Mouse (Mus musculus) inflammation-experienced regulatory T-cells, adult 6 months (primary cell): ENCODE data around the gene Agpat3. TPM values are rescaled to one million over a fixed set of nuclear protein-coding genes. Genes with fewer than 3 reads are reported as not detected.

Experiments
- ATAC-seq: one replicate; pipeline ENCODE4 v1.8.0; 2017
- polyA plus RNA-seq, 3 experiments: library from polyadenylated mRNA; unstranded; fragments of 100-300 nt; shearing (Covaris generic); gene quantifications; one replicate each; pipeline ENCODE4 v1.2.1; 2017

The Agpat3 gene
- polyA plus RNA-seq, 3 experiments from 2014 or later: 93.9 to 109 (median 101) TPM

DNA sequence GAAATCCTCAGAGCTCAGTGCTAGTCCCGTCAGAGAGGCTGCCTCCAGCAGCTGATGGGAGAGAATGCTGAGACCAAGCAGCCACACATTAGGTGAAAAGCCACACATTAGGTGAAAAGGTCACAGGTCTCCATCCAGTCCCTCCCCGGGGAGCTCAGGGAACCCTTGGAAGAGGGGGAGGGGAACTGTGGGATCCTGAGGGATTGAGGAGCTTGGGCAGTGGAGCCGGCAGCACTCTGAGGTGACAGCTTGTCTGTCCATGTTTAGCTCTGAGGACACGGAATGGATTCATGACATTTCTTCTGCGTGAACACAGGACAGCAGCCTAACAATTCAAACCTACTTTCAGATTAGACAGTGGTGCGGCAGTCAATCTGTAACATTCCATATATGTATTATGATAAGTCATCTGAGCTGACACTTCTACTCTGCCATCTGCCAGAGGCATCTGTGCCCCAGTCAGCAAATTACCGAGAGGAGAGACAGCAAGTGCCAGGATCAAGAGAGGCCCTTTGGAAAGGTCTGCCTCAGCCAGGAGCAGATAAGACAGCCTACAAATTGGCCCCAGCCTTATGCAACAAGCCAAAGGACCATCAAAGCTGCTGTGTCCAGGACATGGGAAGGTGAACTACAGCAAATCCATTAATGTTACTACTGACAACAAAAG is 28.9 kb downstream of the Agpat3 start:
- ATAC-seq: no peak

DNA sequence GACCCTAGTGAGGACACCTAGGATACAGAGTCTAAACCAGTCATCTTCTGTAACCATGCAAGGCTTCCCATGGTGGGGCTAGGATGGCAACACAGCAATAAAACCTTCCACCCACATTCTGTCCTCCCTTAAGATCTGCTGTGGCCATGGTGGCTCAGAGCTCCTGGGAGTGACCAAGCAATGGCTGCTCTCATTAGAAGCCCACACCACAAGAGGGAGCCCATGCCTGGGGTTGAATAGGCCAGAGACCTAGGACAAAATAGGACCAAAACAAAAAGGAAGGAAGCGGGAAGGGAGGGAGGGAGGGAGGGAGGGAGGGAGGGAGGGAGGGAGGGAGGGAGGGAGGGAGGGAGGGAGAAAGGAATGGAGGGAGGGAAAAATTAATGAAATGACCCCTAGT is 29.5 kb downstream of the Agpat3 start:
- ATAC-seq: no peak

DNA sequence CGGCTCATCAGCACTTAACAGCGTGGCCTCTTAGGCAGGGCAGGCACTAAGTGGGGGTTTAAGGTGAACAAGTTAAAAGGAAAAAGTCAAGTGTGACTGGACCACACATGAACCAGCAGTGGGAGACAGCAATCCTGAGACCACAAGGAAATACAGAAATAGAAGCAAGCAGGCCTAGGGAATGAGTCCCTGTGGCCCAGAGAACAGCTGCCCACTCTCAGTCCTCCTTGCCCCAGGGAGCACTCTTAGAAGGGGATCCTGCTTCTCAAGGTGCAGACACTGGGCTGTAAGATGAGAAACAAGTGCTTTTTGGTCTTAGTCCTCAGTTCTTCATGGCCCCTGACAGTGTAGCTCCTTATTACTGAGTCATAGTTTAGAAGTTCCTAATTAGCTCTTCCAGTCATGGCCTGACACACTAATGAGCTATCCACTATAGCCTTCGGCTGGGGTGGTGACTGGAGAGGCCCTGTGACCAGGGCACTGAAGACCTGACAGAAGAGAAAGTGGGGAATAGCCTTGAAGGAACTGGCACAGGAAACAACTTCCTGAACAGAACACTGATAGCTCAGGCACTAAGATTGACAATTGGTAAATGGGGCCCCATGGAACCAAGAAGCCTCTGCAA is 31.0 kb downstream of the Agpat3 start:
- no peak for ATAC-seq

- no peak for ATAC-seq
These were observed 31.8 kb downstream of the Agpat3 start for GRCm38 (mm10) chr10:78320526-78320925.

- no peak for ATAC-seq
These were observed 32.3 kb downstream of the Agpat3 start for GRCm38 (mm10) chr10:78319940-78320339.

DNA sequence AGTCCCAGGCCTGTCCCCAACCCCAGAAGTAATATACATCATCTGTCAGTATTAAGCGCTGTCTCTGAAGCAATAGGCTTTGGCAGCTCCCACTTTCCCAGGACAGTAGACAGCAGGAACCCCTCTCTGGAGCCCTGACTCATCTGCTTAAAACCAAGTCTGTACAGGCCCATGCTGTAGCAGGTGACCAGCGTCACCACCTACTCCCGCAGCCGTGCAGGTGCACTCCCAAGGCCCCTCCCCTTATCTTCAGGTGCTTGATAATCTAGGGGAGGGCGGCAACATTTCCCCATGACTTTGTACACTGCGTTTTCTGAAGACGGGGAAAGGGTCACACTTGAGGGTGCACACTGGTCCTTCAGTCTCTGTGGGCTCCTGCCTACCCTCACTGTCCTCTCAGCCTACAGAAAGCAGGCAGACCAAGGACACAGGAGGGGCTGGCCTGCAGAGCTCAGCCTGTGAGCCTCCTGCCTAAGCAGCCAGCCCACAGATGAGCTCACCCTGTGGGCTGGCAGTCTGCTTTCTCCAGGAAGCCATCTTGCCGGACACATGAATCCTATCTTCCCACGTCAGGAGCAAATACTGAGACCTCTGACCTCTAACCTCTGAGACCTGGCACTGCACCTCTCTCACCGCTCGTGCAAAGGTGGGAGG is 34.9 kb downstream of the Agpat3 start:
- ATAC-seq: no peak

DNA sequence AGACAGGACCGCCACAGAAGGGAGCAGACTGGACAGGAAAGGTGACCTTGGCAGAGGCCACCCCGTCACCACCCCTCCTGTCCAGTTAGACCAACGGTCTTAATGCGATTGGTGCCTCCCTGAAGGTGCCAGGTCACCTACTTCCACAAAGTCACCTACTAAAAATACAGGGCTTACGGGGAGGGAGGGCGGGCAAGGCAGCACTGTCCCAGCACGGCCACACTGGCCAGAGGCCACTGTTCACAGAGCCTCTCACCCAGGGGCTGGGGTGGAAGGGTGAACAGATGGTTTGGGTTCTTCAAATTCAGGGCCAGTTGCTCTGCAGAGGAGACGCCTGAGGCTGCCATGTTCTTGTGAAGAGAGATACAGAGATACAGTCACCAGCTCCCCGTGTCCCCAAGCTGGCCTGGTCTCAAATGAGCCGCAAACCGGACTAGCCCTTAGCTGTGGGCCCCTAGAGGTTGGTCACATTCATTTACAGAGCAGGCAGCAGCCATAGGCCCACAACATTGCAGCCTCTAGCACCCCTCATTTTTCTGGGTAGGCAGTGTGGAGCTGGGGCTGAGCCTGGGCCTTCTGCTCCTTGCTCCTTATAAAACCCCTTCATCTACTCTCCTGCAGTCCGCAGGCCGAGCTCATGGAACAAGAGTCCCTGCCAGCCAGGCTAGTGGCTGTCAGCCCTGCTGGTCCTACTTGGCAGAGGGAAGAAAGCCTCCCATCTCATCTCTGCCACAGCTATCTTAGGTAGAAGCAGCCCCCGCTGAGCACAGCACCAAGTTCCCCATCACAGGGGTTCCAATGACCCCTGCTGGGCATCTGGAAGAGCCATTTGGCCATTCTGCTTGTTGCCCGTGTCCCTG is 35.8 kb downstream of the Agpat3 start:
- ATAC-seq: no peak

GRCm38 (mm10) chr10:78315145-78315544 is 37.1 kb downstream of the Agpat3 start:
- ATAC-seq: no peak

GRCm38 (mm10) chr10:78311886-78312635 is 40.2 kb downstream of the Agpat3 start:
- ATAC-seq: no peak

GRCm38 (mm10) chr10:78310747-78311267 is 41.5 kb downstream of the Agpat3 start:
- no peak for ATAC-seq

GRCm38 (mm10) chr10:78308617-78309016 is 43.7 kb downstream of the Agpat3 start:
- ATAC-seq: no peak

DNA sequence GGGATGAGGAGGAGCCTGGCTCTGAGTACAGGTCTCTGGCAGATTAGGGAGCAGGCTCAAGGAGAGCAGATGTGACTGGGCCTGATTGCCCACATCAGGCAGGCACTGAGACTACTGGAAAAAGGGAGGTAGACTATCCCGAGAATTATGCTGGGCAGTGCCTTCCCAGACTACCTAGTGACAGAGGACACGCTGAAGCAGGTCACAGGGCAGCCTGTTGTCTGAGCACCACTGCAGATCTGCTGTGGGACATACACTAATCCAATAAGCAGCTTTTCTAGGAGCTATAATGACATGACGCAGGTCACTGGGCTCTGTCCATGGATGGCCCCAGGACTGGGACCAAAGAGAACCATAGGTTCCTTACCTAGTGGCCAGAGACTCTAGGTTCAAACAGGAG is 44.9 kb downstream of the Agpat3 start:
- ATAC-seq: no peak

GRCm38 (mm10) chr10:78306027-78306426 is 46.3 kb downstream of the Agpat3 start:
- no peak for ATAC-seq

- ATAC-seq: no peak
These were observed 47.3 kb downstream of the Agpat3 start for GRCm38 (mm10) chr10:78304996-78305395.

DNA sequence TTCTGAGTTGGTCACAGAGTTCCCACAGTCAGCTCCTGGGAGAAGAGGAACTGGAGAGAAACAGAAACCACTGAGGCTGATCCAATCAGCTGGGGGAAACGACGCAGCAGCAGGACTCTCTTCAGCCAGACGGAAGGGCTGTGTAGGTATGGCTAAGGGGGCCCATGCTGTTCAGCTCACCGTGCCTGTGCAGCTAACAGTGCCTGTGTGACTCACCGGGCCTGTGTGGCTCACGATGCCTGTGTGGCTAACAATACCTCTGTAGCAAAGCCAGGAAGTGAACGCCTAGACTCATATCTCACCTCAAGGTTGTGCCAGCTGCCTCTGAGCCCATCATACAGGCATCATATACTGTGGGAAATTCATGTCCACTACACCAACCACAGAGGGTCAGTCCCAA is 48.6 kb downstream of the Agpat3 start:
- peak; percentile 81 for ATAC-seq

GRCm38 (mm10) chr10:78300061-78300460 is 52.2 kb downstream of the Agpat3 start:
- no peak for ATAC-seq

DNA sequence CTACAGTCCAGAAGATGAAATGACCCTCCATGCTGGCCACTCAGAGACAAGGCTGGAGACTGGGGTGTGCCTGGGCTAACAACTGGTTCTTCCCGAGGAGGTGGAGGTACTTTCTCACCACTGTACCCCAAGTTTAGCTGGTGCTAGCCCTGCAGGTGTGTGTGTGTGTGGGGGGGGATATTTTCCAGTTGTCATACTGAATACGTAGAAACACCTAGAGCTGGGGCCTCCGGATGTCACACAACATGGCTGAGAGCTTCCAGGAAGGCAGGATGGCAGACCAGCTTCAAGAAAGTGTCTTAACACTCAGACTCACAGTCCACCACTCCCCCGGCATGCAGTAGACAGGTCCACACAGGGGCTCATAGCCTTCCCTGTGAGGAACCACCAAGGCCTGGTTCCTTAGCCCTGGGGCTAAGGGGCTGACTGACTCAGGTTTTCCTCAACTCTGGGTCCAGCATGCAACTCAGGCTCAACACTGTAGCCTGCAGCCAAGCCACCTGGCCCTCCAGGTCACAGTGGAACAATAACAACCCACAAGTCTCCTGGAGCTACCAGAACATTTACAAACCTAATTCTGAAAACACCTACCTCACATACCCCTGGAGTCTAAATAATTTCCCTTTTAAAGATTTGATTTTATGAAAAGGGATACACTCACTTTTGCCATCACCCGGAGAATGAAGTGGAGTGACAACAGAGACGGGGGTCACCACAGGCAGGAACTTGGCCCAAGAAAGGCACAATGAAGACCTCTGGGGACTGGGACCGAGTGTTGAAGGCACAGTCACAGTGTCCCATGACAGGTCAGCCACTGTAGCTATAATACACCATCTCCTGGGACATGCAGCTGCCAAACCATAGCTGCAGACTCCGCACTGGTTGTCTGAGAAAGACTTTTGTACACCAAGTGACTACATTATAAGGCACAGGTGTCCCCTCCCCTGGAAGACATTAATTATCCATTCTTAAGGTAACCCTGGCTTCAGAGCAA is 53.3 kb downstream of the Agpat3 start:
- peak; percentile 61 for ATAC-seq

GRCm38 (mm10) chr10:78297576-78298484 is 54.5 kb downstream of the Agpat3 start:
- peak; percentile 91 for ATAC-seq

DNA sequence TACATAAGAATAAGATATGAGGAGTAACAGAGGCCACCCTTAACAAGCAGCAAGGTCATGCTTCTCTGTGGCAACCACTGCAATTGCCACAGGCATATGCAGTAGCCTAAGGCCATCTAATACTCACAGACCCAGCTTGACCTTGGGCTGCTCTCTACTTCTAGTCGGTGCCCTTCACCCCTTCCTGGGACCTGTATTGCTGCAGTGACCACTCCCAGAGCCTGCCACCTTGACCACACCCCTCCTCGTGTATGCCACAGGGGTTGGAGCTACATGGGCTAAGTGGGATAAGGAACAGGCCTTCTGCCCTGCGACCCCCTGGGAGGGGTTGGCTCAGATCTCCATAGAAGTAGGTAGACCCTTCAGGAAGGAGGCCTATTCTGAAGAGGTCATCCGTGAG is 55.3 kb downstream of the Agpat3 start:
- ATAC-seq: no peak

DNA sequence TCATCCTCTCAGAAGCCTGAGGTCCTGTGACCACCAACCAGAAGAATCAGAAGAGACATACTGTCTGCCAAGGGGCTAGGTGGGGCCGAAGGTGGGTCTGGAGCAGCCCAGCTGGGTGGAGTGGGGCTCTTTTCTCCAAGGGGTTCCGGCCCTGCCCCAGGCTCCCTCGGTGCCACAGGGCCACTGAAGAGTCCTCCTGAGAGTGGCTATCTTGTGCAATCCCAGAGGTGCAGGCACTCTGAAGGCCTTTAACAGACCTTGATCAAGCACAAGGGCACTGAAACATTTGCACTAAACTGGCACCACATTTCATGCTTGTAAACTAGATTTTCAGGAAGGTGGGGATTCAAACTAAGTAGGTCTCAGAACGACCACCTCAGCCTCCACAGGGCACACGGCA is 55.9 kb downstream of the Agpat3 start:
- no peak for ATAC-seq
